Mouse (Mus musculus) adrenal gland, postnatal 14 days (tissue): ENCODE measurements around the gene Mbd5. TPM values are rescaled to one million over a fixed set of nuclear protein-coding genes. Genes with fewer than 3 reads are reported as not detected.

Experiments
- DNase-seq: peaks from one replicate; pipeline ENCODE4 v3.0.0; 2021; ENCODE audit warnings: mixed read lengths
- long read RNA-seq, 2 experiments: library from polyadenylated mRNA; stranded (forward); transcript quantifications; one replicate each; pipeline ENCODE4 v2.0.0; 2021
- total RNA-seq: library from RNA; stranded (reverse); gene quantifications from 2 replicates; pipeline ENCODE4 v1.2.3, GENCODE M21; 2021

Mbd5 gene
- 41.6 and 46.8 TPM in 2 replicates for total RNA-seq
- long read RNA-seq, experiment 1, partial matches to known transcripts: 1 of 7 reads
- long read RNA-seq, experiment 1, other reads (novel, unspliced or antisense): 6 of 7 reads
- long read RNA-seq, experiment 2, partial matches to known transcripts: 0 of 5 reads
- long read RNA-seq, experiment 2, other reads (novel, unspliced or antisense): 5 of 5 reads

- DNase-seq: peak; percentile 100
Measured at GRCm38 (mm10) chr2:48948841-48949584, at the start of gene Mbd5. Gene Mbd5 (plus strand): TSS chr2:48949508.

GRCm38 (mm10) chr2:48908866-48909265 lies 40.4 kb upstream of the Mbd5 start:
- no peak for DNase-seq

- DNase-seq: no peak
Measured at GRCm38 (mm10) chr2:48914185-48914584, 35.1 kb upstream of the Mbd5 start.

- no peak for DNase-seq
Measured at GRCm38 (mm10) chr2:48915832-48916231, 33.5 kb upstream of the Mbd5 start.

GRCm38 (mm10) chr2:48935058-48935457 lies 14.2 kb upstream of the Mbd5 start:
- no peak for DNase-seq

GRCm38 (mm10) chr2:48947761-48948160 lies 1.5 kb upstream of the Mbd5 start:
- DNase-seq: no peak

GRCm38 (mm10) chr2:48949743-48950251 lies 489 bp downstream of the Mbd5 start:
- peak; percentile 63 for DNase-seq

- DNase-seq: no peak
Measured at GRCm38 (mm10) chr2:48950252-48950315, 776 bp downstream of the Mbd5 start, which contains the start of gene Orc4. Gene Orc4 (minus strand): TSS chr2:48950277.

GRCm38 (mm10) chr2:48950316-48950880 lies 1.1 kb downstream of the Mbd5 start:
- DNase-seq: no peak

- no peak for DNase-seq
Measured at GRCm38 (mm10) chr2:48956591-48956990, 7.3 kb downstream of the Mbd5 start.

- no peak for DNase-seq
Measured at GRCm38 (mm10) chr2:48978920-48979319, 29.6 kb downstream of the Mbd5 start.

GRCm38 (mm10) chr2:48990322-48990721 lies 41.0 kb downstream of the Mbd5 start:
- no peak for DNase-seq

- no peak for DNase-seq
Measured at GRCm38 (mm10) chr2:49040481-49040880, 91.2 kb downstream of the Mbd5 start.

- DNase-seq: no peak
Measured at GRCm38 (mm10) chr2:49050030-49050429, 100.7 kb downstream of the Mbd5 start.

- no peak for DNase-seq
Measured at GRCm38 (mm10) chr2:49067886-49068285, 118.6 kb downstream of the Mbd5 start.

GRCm38 (mm10) chr2:49084966-49085365 lies 135.7 kb downstream of the Mbd5 start:
- no peak for DNase-seq

GRCm38 (mm10) chr2:49090771-49091170 lies 141.5 kb downstream of the Mbd5 start:
- no peak for DNase-seq

- DNase-seq: no peak
Measured at GRCm38 (mm10) chr2:49096765-49097164, 147.5 kb downstream of the Mbd5 start.

GRCm38 (mm10) chr2:49108906-49109305 lies 159.6 kb downstream of the Mbd5 start:
- no peak for DNase-seq

GRCm38 (mm10) chr2:49119875-49120274 lies 170.6 kb downstream of the Mbd5 start:
- no peak for DNase-seq

GRCm38 (mm10) chr2:49121603-49122002 lies 172.3 kb downstream of the Mbd5 start:
- DNase-seq: no peak

GRCm38 (mm10) chr2:49142186-49142585 lies 192.9 kb downstream of the Mbd5 start:
- DNase-seq: no peak

- DNase-seq: no peak
Measured at GRCm38 (mm10) chr2:49153649-49154048, 204.3 kb downstream of the Mbd5 start.
